Mouse (Mus musculus): ENCODE results near the gene Serpina9. TPM values are rescaled to one million over a fixed set of nuclear protein-coding genes. Genes with fewer than 3 reads are reported as not detected.

Serpina9 gene
- polyA plus RNA-seq, 1 experiment from 2014 or later, result not detected

- Histone ChIP-seq H3K9me3 (ENCODE audit: control insufficient read depth, low read length) (no peaks in the 10 kb centered on the region), H3K4me1 (replicated peaks; ENCODE audit: control insufficient read depth, insufficient read depth, low read length) (no peaks in the 10 kb centered on the region), H3K4me3 (ENCODE audit: low read depth, low read length) (no peak overlapping the region), H3K4me2 (replicated peaks; ENCODE audit: low read depth, low read length) (no peak overlapping the region), H3K27me3 (ENCODE audit: control insufficient read depth, insufficient read depth, low read length) (no peaks in the 10 kb centered on the region), H3K9ac (ENCODE audit: low read depth, low read length) (no peak overlapping the region), H3K27ac (ENCODE audit: low read depth, low read length) (no peak overlapping the region), H3K36me3 (ENCODE audit: control insufficient read depth, insufficient read depth, low read length) (no peaks in the 10 kb centered on the region)
- ATAC-seq (ENCODE audit: low FRiP score), result no peak
- DNase-seq (ENCODE audit: low spot score), result peak; percentile 65
- 63% methylated on average over 4 of the region's 4 CpGs for WGBS
These were observed 28.6 kb downstream of the Serpina9 start for GRCm38 (mm10) chr12:103984935-103985334.

- Histone ChIP-seq H3K9ac (ENCODE audit: low read depth, low read length) (no peak overlapping the region), H3K4me1 (replicated peaks; ENCODE audit: control insufficient read depth, insufficient read depth, low read length) (no peaks in the 10 kb centered on the region), H3K27me3 (ENCODE audit: control insufficient read depth, insufficient read depth, low read length) (no peaks in the 10 kb centered on the region), H3K36me3 (ENCODE audit: control insufficient read depth, insufficient read depth, low read length) (no peaks in the 10 kb centered on the region), H3K4me2 (replicated peaks; ENCODE audit: low read depth, low read length) (no peak overlapping the region), H3K27ac (ENCODE audit: low read depth, low read length) (no peak overlapping the region), H3K4me3 (ENCODE audit: low read depth, low read length) (no peak overlapping the region), H3K9me3 (ENCODE audit: control insufficient read depth, low read length) (no peaks in the 10 kb centered on the region)
- DNase-seq (ENCODE audit: low spot score) (no peak), ATAC-seq (ENCODE audit: low FRiP score) (no peak)
- 78% methylated on average over 7 of the region's 7 CpGs for WGBS
These were observed 31.8 kb downstream of the Serpina9 start for GRCm38 (mm10) chr12:103981646-103982360.

DNA sequence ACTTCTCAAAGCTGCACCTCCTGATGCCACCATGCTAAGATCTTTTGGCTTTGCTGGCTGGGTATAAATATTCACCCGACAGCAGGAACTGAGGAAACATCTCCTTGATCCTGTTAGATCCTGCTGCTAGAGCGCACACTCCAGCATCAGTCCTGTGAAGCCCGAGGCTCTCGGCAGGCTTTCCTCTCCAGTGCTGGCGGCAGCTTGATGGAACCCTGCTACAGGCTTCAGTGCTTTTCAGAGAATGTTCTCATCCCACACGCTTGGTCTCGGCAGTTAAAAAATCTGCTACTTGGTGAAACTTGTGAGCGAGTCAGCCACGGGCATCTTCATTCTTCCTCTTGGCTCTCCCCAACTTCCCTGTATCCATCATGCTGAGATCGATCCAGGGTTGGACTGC is 35.3 kb downstream of the Serpina9 start:
- DNase-seq (ENCODE audit: low spot score), result no peak
- no peaks in the 10 kb centered on the region for H3K9me3 ChIP-seq (ENCODE audit: control insufficient read depth, low read length)
- H3K36me3 ChIP-seq (ENCODE audit: control insufficient read depth, insufficient read depth, low read length), result no peaks in the 10 kb centered on the region
- ATAC-seq (ENCODE audit: low FRiP score), result no peak
- no peak overlapping the region for H3K4me3 ChIP-seq (ENCODE audit: low read depth, low read length)
- H3K4me2 ChIP-seq (replicated peaks; ENCODE audit: low read depth, low read length), result no peak overlapping the region
- no peaks in the 10 kb centered on the region for H3K4me1 ChIP-seq (replicated peaks; ENCODE audit: control insufficient read depth, insufficient read depth, low read length)
- H3K27ac ChIP-seq (ENCODE audit: low read depth, low read length), result no peak overlapping the region
- WGBS, result 89% methylated on average over 10 of the region's 10 CpGs
- no peak overlapping the region for H3K9ac ChIP-seq (ENCODE audit: low read depth, low read length)
- no peaks in the 10 kb centered on the region for H3K27me3 ChIP-seq (ENCODE audit: control insufficient read depth, insufficient read depth, low read length)

DNA sequence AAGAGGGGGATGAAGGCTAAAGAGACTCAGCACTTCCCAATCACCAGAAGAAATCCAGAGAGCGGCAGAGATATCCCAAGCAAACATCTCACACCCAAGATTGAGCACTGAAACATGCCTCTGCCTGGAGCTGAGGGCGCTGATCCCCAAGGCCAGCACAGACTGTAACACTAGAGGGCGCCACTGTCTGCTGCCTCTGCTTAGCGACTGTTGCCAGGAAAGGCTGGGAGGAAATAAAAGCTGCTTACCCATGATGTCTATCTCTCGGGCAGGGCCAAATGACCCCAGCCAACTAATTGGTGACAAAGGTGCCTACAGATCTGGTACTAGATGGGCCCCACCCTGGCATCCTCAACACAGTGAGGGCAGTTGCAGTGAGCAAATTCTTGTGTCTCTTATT is 35.7 kb downstream of the Serpina9 start:
- Histone ChIP-seq H3K27me3 (ENCODE audit: control insufficient read depth, insufficient read depth, low read length) (no peaks in the 10 kb centered on the region), H3K27ac (ENCODE audit: low read depth, low read length) (no peak overlapping the region), H3K4me2 (replicated peaks; ENCODE audit: low read depth, low read length) (no peak overlapping the region), H3K4me3 (ENCODE audit: low read depth, low read length) (no peak overlapping the region), H3K36me3 (ENCODE audit: control insufficient read depth, insufficient read depth, low read length) (no peaks in the 10 kb centered on the region), H3K9ac (ENCODE audit: low read depth, low read length) (no peak overlapping the region), H3K4me1 (replicated peaks; ENCODE audit: control insufficient read depth, insufficient read depth, low read length) (no peaks in the 10 kb centered on the region), H3K9me3 (ENCODE audit: control insufficient read depth, low read length) (no peaks in the 10 kb centered on the region)
- peak; percentile 49 for DNase-seq (ENCODE audit: low spot score)
- WGBS, result 35% methylated on average over 5 of the region's 5 CpGs
- ATAC-seq (ENCODE audit: low FRiP score), result no peak

GRCm38 (mm10) chr12:103977060-103977459 is 36.5 kb downstream of the Serpina9 start:
- Histone ChIP-seq H3K4me2 (replicated peaks; ENCODE audit: low read depth, low read length) (no peak overlapping the region), H3K27me3 (ENCODE audit: control insufficient read depth, insufficient read depth, low read length) (no peaks in the 10 kb centered on the region), H3K4me1 (replicated peaks; ENCODE audit: control insufficient read depth, insufficient read depth, low read length) (no peaks in the 10 kb centered on the region), H3K4me3 (ENCODE audit: low read depth, low read length) (no peak overlapping the region), H3K27ac (ENCODE audit: low read depth, low read length) (no peak overlapping the region), H3K36me3 (ENCODE audit: control insufficient read depth, insufficient read depth, low read length) (no peaks in the 10 kb centered on the region), H3K9me3 (ENCODE audit: control insufficient read depth, low read length) (no peaks in the 10 kb centered on the region), H3K9ac (ENCODE audit: low read depth, low read length) (no peak overlapping the region)
- 46% methylated on average over 3 of the region's 3 CpGs for WGBS
- DNase-seq (ENCODE audit: low spot score), result no peak
- ATAC-seq (ENCODE audit: low FRiP score), result no peak

DNA sequence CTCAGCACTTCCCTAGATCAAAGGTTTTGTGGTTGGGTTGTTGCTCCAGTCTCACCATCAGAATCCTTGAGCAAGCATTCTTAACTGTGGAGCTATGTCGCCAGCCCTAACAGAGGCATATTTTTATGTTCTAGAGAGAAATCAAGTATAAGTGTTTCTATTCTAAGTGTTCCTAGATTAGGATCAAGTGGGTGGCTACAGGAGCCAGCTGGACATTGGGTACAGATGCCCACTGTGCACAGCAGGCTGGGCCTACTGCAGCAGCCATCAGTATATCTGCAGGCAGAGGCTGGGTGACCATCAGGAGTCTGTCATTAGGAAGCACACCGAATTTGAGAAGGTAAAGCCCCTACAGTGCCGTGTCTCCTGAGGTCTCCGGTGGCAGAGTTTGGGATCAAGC is 42.5 kb downstream of the Serpina9 start:
- Histone ChIP-seq H3K4me2 (replicated peaks; ENCODE audit: low read depth, low read length) (no peak overlapping the region), H3K4me1 (replicated peaks; ENCODE audit: control insufficient read depth, insufficient read depth, low read length) (no peaks in the 10 kb centered on the region), H3K27ac (ENCODE audit: low read depth, low read length) (no peak overlapping the region), H3K27me3 (ENCODE audit: control insufficient read depth, insufficient read depth, low read length) (no peaks in the 10 kb centered on the region), H3K36me3 (ENCODE audit: control insufficient read depth, insufficient read depth, low read length) (no peaks in the 10 kb centered on the region), H3K9ac (ENCODE audit: low read depth, low read length) (no peak overlapping the region), H3K9me3 (ENCODE audit: control insufficient read depth, low read length) (no peaks in the 10 kb centered on the region), H3K4me3 (ENCODE audit: low read depth, low read length) (no peak overlapping the region)
- WGBS, result 88% methylated on average over 4 of the region's 4 CpGs
- DNase-seq (ENCODE audit: low spot score), result no peak
- no peak for ATAC-seq (ENCODE audit: low FRiP score)

GRCm38 (mm10) chr12:103969577-103970116 is 43.9 kb downstream of the Serpina9 start:
- WGBS, result 94% methylated on average over 9 of the region's 9 CpGs
- Histone ChIP-seq H3K27me3 (ENCODE audit: control insufficient read depth, insufficient read depth, low read length) (no peaks in the 10 kb centered on the region), H3K9me3 (ENCODE audit: control insufficient read depth, low read length) (no peaks in the 10 kb centered on the region), H3K4me3 (ENCODE audit: low read depth, low read length) (no peak overlapping the region), H3K27ac (ENCODE audit: low read depth, low read length) (no peak overlapping the region), H3K4me1 (replicated peaks; ENCODE audit: control insufficient read depth, insufficient read depth, low read length) (no peaks in the 10 kb centered on the region), H3K4me2 (replicated peaks; ENCODE audit: low read depth, low read length) (no peak overlapping the region), H3K9ac (ENCODE audit: low read depth, low read length) (no peak overlapping the region), H3K36me3 (ENCODE audit: control insufficient read depth, insufficient read depth, low read length) (no peaks in the 10 kb centered on the region)
- no peak for DNase-seq (ENCODE audit: low spot score)
- ATAC-seq (ENCODE audit: low FRiP score), result no peak

GRCm38 (mm10) chr12:103966761-103967160 is 46.8 kb downstream of the Serpina9 start:
- Histone ChIP-seq H3K9ac (ENCODE audit: low read depth, low read length) (no peak overlapping the region), H3K27ac (ENCODE audit: low read depth, low read length) (no peak overlapping the region), H3K4me2 (replicated peaks; ENCODE audit: low read depth, low read length) (no peak overlapping the region), H3K4me1 (replicated peaks; ENCODE audit: control insufficient read depth, insufficient read depth, low read length) (no peaks in the 10 kb centered on the region), H3K4me3 (ENCODE audit: low read depth, low read length) (no peak overlapping the region), H3K27me3 (ENCODE audit: control insufficient read depth, insufficient read depth, low read length) (no peaks in the 10 kb centered on the region), H3K36me3 (ENCODE audit: control insufficient read depth, insufficient read depth, low read length) (no peaks in the 10 kb centered on the region), H3K9me3 (ENCODE audit: control insufficient read depth, low read length) (no peaks in the 10 kb centered on the region)
- no peak for DNase-seq (ENCODE audit: low spot score)
- ATAC-seq (ENCODE audit: low FRiP score), result no peak
- WGBS, result 81% methylated on average over 3 of the region's 3 CpGs

DNA sequence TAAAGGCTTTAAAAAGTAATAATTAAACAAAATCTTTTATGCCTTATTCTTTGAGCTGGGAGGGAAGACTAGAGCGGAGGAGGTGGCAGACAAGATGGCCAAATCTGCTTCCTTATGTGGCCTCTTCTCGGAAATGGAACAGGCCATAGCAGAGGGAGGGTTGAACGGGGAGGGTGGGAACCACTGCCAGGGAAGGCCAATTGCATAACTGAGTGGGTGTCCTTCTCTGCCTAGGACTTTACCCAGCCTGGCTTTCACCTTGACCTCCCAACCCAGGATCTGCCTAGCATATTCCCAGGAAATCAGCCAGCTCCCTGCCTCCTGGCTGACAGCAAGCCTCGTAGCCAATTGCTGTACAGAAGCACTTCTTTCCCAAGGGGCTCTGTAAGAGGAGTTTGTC is 50.3 kb downstream of the Serpina9 start:
- no peak overlapping the region for H3K4me2 ChIP-seq (replicated peaks; ENCODE audit: low read depth, low read length)
- H3K27ac ChIP-seq (ENCODE audit: low read depth, low read length), result no peak overlapping the region
- H3K9me3 ChIP-seq (ENCODE audit: control insufficient read depth, low read length), result no peaks in the 10 kb centered on the region
- DNase-seq (ENCODE audit: low spot score), result no peak
- ATAC-seq (ENCODE audit: low FRiP score), result no peak
- H3K4me1 ChIP-seq (replicated peaks; ENCODE audit: control insufficient read depth, insufficient read depth, low read length), result no peaks in the 10 kb centered on the region
- no peaks in the 10 kb centered on the region for H3K27me3 ChIP-seq (ENCODE audit: control insufficient read depth, insufficient read depth, low read length)
- 91% methylated on average over 4 of the region's 4 CpGs for WGBS
- no peaks in the 10 kb centered on the region for H3K36me3 ChIP-seq (ENCODE audit: control insufficient read depth, insufficient read depth, low read length)
- no peak overlapping the region for H3K9ac ChIP-seq (ENCODE audit: low read depth, low read length)
- H3K4me3 ChIP-seq (ENCODE audit: low read depth, low read length), result no peak overlapping the region

All from hindbrain, embryonic 11.5 days (tissue).